Mouse (Mus musculus) ZHBTc4 (cell line): ENCODE measurements around the gene D10Wsu102e.
A peak's percentile ranks its signal among the peaks of the same experiment; 100 is the strongest.

ENCODE experiments used
- DNase-seq: peaks from one replicate; pipeline ENCODE4 v3.0.0-alpha.2; 2011; ENCODE audit warnings: low read depth, low spot score

Gene D10Wsu102e

GRCm38 (mm10) chr10:83359956-83360355, at the start of gene D10Wsu102e:
Gene D10Wsu102e (plus strand): TSS chr10:83360221.
- DNase-seq: peak; percentile 99

GRCm38 (mm10) chr10:83310356-83310755, 49.7 kb upstream of the D10Wsu102e start:
- no peak for DNase-seq

GRCm38 (mm10) chr10:83313033-83313432, 47.0 kb upstream of the D10Wsu102e start:
- DNase-seq: no peak

GRCm38 (mm10) chr10:83320396-83320795, 39.6 kb upstream of the D10Wsu102e start:
- DNase-seq: no peak

- DNase-seq: no peak
Observed at GRCm38 (mm10) chr10:83320870-83321269, 39.2 kb upstream of the D10Wsu102e start.

- DNase-seq: peak; percentile 26
Observed at GRCm38 (mm10) chr10:83321528-83321927, 38.5 kb upstream of the D10Wsu102e start.

- peak; percentile 35 for DNase-seq
Observed at GRCm38 (mm10) chr10:83322551-83323100, 37.4 kb upstream of the D10Wsu102e start.

- DNase-seq: no peak
Observed at GRCm38 (mm10) chr10:83324871-83325270, 35.1 kb upstream of the D10Wsu102e start.

- no peak for DNase-seq
Observed at GRCm38 (mm10) chr10:83325903-83326302, 34.1 kb upstream of the D10Wsu102e start.

- peak; percentile 56 for DNase-seq
Observed at GRCm38 (mm10) chr10:83326648-83327285, 33.3 kb upstream of the D10Wsu102e start.

- no peak for DNase-seq
Observed at GRCm38 (mm10) chr10:83328791-83329190, 31.2 kb upstream of the D10Wsu102e start.

GRCm38 (mm10) chr10:83330336-83330735, 29.7 kb upstream of the D10Wsu102e start:
- DNase-seq: no peak

GRCm38 (mm10) chr10:83331811-83332210, 28.2 kb upstream of the D10Wsu102e start:
- DNase-seq: no peak

- no peak for DNase-seq
Observed at GRCm38 (mm10) chr10:83332581-83332980, 27.4 kb upstream of the D10Wsu102e start.

- no peak for DNase-seq
Observed at GRCm38 (mm10) chr10:83336336-83336735, 23.7 kb upstream of the D10Wsu102e start.

- DNase-seq: peak; percentile 62
Observed at GRCm38 (mm10) chr10:83337159-83337951, 22.7 kb upstream of the D10Wsu102e start, which contains the start of gene Slc41a2. Gene Slc41a2 (minus strand): TSS chr10:83337882.

- DNase-seq: no peak
Observed at GRCm38 (mm10) chr10:83337971-83338598, 21.9 kb upstream of the D10Wsu102e start.

- peak; percentile 51 for DNase-seq
Observed at GRCm38 (mm10) chr10:83341226-83341625, 18.8 kb upstream of the D10Wsu102e start.

GRCm38 (mm10) chr10:83343171-83343570, 16.9 kb upstream of the D10Wsu102e start:
- no peak for DNase-seq

- DNase-seq: peak; percentile 66
Observed at GRCm38 (mm10) chr10:83343828-83344685, 16.0 kb upstream of the D10Wsu102e start.
